Mouse (Mus musculus) adrenal gland, postnatal 14 days (tissue): Measurements from ENCODE around the gene Egfl8. TPM values are rescaled to one million over a fixed set of nuclear protein-coding genes. Genes with fewer than 3 reads are reported as not detected.

Experiments used
- DNase-seq: peaks from one replicate; pipeline ENCODE4 v3.0.0; 2021; ENCODE audit warnings: mixed read lengths
- total RNA-seq: library from RNA; stranded (reverse); gene quantifications from 2 replicates; pipeline ENCODE4 v1.2.3, GENCODE M21; 2021

Egfl8 gene
- total RNA-seq, 1 experiment from 2014 or later, result 4.3 TPM

DNA sequence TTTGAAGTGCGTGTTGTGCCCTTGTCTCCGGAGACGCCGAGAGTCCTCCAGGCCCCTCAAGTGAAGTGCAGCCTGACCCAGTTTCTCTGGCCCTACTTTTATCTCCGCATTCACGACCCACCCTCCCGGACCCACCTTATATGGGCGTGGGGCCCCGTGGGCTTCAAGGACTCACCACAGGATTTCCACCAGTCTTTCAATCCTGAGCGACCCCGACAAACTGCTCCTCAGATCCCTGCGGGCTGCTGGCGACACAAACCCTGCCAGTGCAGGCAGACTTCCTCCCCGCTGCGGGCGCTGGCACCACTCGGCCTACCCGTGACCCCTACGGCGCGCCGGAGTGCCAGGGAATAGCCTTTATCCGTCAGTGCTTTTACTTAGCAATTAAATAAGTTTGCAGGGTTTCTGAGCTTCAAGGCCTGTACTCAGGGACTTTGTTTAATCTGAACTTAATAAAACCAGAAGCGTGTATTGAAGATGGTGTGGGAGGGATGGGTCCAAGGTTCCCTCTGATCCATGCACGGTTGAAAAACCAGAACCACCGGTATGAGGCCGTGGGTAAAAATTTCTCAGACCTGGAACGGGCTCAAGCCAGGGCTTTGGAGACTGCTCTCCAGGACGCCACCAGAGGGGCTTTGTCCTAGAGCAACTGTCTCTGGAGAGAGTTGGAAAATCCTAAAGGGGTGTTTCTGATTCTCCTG, 12.3 kb upstream of the Egfl8 start, which contains the start of gene Ppt2:
Gene Ppt2 (minus strand): TSS at position 568 of the 701 bp plus-strand sequence.
- peak; percentile 82 for DNase-seq

DNA sequence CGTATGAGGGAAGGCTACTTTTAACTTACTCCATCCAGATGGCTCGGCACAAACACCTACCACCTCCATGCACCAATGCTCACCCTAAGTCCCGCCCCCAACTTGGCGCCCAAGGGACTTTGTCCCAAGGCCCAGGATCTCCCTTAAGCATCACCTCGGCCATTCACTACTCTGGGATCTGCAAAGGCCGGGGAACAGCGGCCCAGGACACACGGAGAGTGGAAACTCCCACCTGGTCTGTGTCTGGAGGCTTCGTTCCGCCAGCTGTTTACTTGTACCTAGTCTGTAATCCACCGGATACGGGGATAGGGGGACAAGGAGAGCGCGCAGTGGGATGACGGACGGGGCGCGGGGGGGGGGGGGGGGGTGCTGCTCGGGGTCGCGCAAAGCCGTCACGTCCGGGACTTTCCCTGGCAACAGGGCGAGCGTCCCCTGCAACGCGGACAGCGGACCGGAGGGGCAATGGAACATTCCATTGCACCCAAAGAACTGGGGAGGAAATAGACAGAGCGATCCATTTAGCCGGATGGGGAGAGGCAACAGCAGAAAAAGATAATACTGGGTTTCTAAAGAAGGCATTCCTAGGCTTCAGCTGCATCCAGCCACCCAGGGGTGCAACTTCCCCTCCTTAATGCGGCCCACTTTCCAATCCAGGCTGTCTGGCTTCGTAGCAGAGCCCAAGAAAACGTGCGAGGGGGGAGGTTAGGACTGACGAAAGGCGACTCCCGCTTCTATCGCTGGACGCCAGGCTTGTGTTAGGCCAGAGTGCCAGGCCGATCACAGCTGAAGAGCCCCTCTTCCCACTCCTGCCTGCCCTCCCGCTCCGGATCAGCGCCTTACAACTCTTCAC, 11.5 kb upstream of the Egfl8 start:
- DNase-seq, result peak; percentile 95

DNA sequence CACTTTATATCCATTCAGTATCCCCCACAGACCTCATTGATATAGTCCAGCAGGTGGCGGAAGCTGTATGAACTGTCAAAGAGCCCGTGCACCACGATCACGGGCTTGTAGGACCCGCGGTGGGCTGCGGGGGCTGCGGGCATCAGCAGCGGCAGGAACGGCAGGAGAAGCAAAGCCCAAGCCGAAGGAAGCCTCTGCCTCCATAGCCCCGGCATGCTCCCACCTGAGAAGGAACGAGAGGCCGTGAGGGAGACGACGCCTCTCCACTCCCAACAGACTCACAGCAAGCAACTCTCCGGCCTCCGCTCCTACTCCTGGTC, 11.0 kb upstream of the Egfl8 start:
- peak; percentile 59 for DNase-seq

DNA sequence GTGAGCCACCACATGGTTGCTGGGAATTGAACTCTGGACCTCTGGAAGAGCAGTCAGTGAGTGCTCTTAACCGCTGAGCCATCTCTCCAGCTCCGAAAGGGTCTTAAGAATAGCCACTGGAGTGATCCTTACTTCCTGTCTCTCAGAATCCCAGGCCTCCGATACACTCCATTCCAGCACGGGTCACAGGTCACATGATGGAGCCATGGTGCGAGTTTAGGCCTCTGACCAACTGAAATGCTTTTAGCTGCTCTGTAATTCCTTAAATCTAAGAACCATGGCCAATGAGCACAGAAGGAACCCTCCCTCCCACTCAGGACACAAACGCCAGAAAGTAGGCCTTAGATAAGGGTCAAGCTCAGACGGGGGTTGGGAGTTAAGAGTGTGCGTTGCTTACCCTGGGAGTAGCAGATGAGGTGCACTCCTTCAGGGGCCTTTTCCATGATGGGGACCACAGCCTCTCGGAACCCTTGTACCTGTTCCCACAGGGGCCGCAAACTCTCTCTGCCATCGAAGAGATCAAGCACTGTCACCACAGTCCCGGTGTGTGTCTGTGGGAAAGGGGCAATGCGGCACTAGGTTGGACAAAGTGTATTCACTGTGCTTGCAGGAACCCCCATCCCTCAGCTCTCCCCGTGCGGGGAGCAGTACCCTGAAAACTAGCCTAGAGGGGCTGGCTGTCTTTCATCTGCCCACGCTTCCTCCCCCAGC, 10.4 kb upstream of the Egfl8 start:
- DNase-seq, result no peak

DNA sequence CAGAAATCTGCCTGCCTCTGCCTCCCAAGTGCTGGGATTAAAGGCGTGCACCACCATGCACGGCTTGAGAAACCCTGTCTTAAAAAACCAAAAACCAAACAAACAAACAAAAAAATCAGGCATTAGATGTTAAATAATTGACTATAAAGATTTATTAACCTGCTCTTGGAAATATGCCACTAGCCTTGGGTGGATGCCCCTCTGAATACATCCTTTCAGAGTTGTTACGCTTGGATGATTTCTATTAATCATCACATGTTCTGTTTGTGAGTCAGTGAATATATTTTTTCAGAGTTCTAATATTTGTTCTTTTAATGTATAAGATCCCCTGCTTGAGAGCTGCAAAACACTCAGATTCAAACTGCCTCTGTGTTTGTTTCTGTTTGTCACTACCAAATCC, 9.2 kb upstream of the Egfl8 start:
- no peak for DNase-seq

DNA sequence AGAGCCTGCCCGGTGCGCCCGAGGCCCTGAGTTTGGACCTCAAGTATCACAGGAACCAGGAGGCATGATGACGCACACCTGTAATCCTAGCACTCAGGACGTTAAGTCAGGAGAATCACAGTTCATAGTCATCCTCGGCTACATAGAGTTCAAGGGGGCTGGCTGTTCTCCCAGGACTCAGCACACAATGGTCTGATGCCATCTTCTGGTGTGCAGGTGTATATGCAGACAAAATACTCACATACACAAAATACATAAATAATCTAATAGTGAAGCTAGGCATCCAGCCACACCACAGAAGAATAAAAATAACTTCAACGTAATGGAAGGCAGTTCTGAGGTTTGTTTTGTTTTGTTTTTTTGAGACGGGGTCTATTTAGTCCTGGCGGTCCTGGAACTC, 7.4 kb upstream of the Egfl8 start:
- DNase-seq, result no peak

DNA sequence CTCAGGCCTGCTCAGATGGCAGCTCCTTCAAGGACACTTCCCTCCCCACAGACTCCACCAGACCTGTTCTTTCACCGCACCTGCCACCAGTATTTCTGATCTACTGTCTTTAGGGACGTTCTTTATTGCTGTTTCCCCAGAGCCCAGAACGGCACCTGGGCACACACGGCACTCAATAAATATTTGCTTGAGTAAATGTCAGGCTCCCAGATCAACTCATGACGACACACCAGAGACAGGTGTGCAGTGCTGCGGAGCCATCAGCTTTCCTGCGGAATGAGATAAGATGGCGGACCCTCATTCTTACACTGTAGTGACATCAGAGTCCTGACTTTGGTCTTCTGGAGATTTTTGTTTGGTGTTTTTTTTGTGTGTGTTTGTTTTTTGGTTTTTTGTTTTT, 5.2 kb upstream of the Egfl8 start:
- DNase-seq, result no peak

DNA sequence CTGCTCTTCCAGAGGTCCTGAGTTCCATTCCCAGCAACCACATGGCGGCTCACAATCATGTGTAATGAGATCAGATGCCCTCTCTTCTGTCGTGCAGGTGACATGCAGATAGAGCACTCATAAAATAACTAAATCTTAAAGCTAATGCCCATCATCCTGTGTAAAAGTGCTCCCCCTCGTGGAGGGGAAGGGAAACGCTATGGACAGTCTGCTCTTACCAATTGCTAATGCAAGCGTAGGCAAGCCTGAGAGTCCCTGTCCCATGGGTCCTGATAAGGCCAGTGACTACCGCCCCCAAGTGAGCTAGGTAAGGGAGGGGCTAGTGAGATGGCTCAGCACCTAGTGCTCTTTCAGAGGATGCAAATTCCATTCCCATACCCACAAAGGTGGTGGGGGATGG, 3.2 kb upstream of the Egfl8 start:
- peak; percentile 87 for DNase-seq

DNA sequence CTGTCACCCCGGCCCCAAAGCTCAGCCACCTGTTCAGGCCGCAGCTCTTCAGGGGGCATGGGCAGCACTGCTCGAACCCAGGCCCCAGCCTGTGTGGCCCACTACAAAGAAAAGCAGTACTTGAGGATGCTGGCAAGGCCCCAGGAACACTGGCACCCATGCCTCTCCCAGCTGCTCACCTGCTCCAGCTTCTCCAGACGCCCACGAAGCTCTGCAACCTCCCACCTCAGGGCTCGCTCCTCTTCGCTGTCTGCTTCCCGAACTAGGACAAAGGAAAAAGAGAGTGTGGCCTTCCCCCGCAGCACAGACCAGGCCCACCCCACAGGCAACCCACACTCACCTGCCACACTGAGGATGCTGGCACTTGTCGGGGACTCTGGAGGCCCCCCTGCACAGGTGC, 1.9 kb downstream of the Egfl8 start:
- DNase-seq, result no peak

DNA sequence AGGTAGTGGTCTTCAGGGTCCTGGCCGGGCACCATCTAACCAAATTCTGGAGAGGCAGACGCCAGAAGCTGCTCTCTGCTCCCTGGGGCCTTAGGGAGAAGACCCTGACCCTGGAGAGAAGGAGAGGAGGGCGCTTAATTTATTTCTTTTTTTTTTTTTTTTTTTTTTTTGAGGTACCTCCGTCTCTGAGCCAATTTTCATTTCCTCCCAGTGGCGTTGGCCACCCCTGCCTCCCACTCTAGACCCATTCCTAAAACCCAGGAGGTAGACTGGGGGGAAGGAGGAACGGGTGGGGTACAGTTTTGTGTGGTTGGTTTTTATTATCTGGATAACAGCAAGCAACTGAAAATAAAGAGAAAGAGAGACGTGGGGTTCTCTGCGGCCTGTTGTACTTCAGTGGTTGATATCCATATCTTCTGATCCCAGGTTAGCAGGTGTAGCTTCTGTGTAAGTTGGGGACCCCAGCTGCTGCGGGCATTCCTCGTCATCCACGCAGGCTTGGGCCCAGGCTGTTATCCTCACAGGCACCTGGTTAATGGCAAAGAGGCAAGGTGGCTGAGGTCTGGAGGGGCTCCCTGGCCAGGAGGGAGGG, 2.6 kb downstream of the Egfl8 start:
- no peak for DNase-seq

DNA sequence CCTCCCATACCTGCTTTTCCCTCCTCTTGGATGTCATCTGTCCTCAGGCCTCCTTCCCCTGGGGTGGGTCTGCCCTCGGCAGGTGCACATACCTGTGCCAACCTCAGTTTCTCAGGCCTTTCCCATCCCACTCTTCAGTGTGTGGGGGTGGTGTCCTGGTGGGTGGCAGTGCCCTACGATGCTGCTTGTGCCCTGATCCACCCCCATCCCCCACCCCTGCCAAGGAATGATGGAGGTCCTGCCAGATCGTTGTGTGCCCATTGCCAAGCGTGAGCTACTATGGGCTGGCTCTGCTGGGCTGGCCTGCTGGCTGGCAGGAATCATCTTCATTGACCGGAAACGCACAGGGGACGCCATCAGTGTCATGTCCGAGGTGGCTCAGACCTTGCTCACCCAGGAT, 4.7 kb downstream of the Egfl8 start:
- no peak for DNase-seq

DNA sequence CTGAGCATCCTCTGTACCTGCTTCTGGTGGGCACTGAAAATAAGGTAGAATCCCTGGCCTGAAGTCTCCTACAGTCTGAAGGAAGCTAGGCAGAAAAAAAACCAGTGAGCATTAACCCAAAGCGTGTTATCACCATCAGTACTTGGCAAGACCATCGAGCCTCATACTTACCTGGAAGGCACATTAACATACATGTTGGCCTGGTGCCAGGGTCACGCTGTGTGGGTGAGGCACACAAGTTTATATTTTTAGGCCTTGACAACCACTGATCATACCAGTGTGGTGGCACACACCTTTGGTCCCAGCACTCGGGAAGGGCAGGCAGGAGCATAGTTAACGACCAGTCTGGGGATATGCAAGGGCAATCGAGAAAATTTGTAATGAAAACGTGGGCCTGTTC, 7.8 kb downstream of the Egfl8 start:
- DNase-seq, result no peak

DNA sequence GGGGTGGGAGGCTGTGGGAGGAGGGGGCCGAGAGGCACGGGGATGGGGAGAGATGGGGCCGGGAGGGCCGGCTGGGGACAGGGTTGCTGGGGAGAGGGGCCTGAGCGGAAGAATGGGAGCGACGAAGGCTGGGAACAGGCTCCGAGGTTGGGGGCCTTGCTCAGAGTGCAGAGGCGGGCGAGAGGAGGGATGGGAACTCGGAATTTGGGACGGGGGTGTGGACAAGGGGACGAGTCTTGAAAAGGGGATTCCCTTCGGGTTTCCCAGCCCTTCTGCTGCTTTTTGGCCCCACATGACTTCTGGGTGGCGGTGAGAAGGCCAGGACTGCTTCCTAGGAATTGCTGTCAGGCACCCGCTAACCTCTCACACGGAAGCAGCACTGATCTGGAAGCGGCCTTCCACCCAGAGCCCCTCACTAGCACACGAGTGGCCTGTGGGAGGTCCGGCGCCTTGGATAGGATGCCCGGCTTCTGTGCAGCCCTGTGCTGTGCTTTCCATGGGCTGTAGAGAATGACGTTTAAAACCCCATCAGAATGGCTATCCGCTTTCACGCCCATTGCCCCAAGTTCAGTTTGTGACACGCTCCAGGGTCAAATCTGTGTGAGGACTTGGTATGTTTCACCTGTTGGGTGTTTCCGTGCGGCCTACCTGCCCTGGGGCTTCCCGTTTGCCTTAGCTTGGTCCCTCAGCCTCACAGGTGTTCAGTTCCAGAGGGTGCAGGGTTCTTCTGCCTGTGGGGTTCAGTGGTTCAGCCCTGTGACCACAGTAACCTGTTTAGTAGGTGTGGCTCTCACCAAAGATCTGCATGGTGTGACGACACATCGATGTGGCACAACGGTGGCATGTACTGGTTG, 9.4 kb downstream of the Egfl8 start:
- peak; percentile 54 for DNase-seq

DNA sequence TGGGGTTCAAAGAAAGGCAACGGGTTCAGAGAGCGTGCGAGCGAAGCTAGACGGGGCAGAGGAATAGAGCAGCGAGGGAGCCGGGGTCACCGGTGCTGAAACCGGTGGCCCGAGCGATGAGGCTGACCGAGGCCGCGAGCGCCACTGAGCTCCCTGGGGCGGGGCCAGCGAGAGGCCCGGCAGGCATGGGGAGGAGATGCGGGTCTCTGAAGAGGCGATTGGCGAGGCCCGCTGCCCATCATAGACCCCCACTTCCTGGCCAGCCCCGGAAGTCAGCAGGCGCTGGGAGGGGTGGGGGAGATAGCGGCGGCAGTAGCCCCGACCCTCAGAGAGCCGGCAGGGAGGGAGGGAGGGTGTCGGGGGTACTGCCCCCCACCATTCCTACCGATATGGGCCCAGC, 10.2 kb downstream of the Egfl8 start:
- peak; percentile 98 for DNase-seq

DNA sequence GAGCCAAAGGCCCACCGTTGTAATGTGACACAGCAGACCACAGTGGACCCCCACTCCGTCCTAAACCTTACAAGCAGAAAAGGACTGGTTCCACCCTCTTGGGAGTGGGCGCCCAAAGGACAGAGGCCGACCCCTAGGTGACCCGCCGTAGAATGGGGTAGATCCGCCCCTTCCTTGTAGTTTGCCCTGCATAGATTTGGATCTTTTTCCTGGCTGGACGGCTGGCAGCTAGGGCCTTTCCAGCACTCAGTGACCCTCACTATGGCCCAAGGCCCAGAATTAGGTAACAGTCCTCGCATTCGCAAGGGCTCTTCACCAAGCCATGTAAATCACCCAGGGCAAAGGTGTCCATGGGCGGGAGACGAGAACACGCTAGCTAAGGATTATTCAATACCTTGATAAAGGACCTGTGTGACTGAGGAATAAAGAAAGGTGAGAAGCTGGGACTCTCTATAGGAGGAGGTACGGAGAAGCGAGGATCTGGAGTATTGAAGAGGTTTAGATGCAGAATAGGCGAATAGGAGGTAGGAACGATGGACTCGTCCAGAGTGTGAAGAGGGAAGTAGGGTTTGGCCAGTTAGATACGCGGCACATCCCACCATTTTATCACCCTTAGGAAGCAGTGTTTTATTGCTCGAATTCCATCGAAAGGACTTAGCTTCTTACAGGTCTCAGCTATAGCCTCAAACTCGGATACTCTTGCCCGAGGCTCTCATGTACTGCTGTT, 11.1 kb downstream of the Egfl8 start:
- DNase-seq, result peak; percentile 86

DNA sequence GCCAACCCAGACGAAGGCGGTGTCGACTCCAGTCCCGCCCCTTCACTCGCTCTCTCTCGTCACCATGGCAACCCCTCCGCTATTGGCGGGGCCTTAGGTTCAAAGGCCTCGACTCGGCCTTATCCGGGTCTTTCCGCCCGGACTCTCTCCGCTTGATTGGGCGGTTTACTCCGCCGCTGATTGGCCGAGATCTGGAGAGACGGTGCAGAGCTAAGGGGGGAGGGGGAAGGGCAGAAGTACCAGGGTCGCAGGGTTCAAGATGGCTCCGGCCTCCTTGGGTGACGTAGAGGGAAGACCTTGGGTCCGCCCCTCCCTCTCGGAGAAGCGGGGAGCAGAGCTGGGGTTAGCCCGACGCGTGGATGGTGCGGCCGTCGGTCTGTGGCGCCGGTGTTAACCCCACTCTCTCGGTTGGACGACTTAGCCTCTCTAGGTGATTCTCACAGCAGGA, 11.7 kb downstream of the Egfl8 start, which contains the start of gene Agpat1:
Gene Agpat1 (plus strand): TSS at position 202 of the 448 bp plus-strand sequence.
- peak; percentile 100 for DNase-seq

DNA sequence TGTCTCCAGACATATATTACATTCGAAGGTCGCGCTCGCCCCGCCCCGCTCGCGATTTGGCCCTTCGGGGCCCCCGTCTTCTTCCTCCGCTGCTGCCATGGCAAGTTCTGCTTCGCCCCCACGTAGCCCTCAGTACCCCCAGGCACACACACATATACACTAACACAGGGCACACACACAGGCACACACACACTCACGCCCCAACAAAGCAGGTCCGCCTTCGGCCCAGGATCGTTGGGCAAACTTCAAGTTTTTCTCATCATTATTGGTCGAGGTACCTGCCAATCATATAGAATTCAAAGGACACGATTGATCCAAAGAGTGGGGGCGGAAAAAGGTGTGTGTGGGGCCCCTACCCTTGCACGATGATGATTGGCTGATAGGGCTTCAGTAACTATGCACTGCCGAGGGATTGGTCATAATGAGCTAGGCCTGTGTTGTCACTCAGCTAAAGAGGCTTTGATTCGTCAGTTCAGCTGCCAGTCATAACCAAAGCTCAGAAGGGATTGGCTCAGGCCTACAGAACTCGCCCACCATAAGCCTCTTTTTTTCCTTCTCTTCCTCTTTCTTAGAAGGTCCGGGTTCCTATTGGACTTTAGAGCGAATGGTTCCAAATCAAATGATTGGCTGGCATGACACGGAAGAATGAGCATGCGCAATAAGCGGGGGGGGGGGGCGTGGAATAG, 12.3 kb downstream of the Egfl8 start, which contains the start of gene Rnf5:
Gene Rnf5 (minus strand): TSS at position 316 of the 686 bp plus-strand sequence.
- peak; percentile 98 for DNase-seq

DNA sequence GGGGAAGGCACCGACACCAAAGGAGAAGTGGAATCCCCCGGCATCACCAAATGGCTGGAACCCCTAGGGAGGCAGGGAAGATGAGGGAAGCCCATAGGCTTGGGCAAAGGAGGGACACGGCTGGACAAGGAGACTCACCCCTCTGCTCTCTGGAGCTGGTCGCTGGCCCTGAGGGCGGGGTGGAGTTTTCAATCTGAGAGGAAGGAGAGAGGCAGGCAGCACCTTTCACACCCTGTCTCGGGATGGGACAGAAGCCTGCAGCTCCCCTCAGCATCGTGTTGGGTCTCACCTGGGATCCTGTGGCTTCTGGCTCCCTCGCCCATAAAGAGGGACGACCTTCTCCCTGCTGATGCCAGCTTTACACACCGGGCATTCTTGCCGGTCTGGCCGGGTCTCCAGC, 14.0 kb downstream of the Egfl8 start:
- no peak for DNase-seq

DNA sequence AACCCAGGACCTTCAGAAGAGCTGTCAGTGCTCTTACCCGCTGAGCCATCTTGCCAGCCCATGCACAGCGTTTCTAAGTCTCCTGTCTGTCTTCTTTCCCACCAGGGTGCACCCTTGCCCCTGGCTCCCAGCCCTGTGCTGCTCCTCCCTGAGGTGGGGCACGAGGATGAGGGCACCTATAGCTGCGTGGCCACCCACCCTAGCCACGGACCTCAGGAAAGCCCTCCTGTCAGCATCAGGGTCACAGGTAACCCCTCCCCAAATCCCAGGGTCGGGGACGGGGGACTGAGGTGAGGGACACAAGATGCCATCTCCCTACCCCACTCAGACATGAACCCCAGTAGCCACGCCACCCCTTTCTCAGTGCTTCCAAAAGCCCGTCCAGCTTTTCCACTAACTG, 15.9 kb downstream of the Egfl8 start:
- DNase-seq, result no peak

DNA sequence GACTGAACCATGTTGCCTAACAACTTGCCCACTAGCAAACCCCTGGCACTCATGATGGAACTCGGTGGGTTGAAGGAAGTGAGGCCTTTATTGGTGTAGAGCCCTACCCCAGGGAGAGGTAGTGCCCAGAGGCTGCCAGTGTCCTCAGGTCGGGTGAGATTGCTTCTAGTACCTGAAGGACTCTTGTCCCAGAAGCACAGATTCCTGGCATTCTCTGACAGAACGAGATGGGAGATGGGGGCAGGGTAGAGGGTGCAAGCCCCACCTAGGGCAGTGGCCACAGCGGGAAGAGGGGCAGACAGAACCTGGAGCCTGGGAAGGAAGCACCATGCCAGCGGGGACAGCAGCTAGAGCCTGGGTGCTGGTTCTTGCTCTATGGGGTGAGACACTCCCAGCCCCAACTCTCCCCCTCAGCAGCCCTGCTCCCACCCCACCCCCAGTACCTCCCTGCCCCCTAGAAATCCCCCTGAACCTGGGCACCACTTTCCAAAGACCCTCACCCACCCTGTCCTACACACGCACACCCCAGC, 18.1 kb downstream of the Egfl8 start, which contains the start of gene Ager:
Gene Ager (plus strand): TSS at position 297 of the 530 bp plus-strand sequence.
- no peak for DNase-seq
